Mouse (Mus musculus): ENCODE measurements around the gene Cox16.
A peak's percentile ranks its signal among the peaks of the same experiment; 100 is the strongest.
"Not testable (repeated sequence)": the region's sequence is repeated elsewhere in the genome, so short reads cannot be mapped to it uniquely, and the experiment has no call there.

Gene Cox16

DNA sequence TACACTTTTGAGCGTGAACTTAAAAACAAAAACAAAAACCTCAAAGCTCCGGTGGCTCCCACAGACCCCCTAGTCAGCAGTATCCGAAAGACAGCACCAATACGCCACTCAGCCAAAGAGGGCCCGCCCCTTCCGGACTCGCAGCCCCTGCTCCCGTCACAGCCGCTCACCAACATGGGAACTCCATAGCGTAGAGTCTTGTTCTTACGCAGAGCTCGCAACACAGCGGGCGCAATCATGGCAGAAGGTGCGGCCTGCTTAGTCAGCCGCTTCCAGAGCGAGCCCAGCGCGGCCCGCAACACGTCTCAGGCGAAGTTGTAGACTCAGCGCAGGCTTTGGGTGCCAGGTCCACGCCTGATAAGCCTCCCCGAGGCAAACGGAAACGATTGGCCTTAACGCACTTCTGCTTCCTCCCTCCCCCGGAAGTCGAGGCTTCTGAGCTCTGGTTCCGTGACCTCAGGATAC lies at the start of gene Cox16:
TSS of gene Cox16 (minus strand) at position 401 of the 465 bp plus-strand sequence.
- peak; percentile 96 for DNase-seq (ENCODE audit: low read depth, low spot score)

DNA sequence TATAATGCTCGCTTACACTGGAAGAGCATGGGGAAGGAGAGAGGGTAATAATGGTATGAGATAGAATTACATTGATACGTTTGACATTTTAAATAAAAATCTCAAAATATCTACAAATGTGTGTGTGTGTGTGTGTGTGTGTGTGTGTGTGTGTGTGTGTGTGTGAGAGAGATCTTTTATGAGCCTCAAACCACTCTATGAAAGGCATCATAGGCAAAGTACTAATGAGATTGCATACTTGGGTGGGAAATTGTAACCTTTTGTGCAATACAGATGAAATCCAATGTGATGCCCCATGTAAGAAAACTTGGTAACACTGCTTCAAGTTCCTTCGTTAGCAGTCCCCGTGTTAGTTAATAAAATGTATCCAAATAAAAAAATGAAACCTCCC lies 48.1 kb upstream of the Cox16 start:
- no peak for DNase-seq (ENCODE audit: low read depth, low spot score)

DNA sequence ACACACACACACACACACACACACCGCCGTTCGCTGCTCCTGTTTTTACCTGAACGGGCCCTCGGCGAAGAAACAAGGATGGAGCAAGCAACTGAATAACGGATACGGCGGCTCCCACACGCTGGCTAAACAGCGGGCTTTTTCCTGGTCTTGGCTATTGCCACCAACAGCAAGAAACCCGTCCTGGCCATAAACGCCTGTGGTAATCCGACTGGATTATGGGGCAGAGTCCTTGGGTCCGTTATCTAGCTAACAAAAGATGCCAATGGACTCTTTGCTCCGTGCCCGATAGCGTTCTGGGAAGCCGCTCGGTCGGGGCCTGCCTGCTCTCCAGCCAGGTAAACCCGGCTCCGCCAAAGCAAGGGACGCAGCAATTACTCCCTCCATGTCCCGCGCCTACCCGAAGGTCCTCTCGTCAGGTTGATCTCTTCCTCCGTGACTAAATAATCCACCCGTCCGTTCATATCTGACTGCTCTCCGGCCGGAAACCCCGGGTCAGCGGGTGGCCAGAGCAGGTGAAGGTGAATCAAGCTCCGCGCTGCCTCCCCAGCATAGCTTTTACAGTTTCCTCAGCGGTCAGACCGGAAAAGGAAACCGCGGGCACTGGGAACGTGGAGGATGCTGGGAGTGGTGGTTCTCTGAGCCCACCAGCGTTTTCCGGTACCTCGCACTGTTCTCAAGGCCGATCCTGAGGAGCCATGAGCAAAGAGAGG lies 47.5 kb upstream of the Cox16 start, which contains the start of the genes Gm20498 and Synj2bp:
TSS of gene Gm20498 (minus strand) at position 590 of the 713 bp plus-strand sequence.
TSS of gene Synj2bp (minus strand) at position 596 of the 713 bp plus-strand sequence.
- DNase-seq (ENCODE audit: low read depth, low spot score) = peak; percentile 94

DNA sequence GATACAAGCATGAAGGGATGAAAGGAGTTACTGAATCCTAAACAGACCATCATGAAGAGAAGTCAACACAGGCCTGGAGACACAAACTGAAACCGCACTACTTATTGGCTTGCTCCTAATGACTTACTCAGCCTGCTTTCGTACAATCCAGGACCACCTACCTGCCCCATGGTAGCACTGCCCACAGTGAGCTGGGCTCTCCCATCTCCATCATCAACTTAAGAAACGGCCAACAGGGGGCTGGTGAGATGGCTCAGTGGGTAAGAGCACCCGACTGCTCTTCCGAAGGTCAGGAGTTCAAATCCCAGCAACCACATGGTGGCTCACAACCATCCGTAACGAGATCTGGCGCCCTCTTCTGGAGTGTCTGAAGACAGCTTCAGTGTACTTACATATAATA lies 45.7 kb upstream of the Cox16 start:
- peak; percentile 49 for DNase-seq (ENCODE audit: low read depth, low spot score)

DNA sequence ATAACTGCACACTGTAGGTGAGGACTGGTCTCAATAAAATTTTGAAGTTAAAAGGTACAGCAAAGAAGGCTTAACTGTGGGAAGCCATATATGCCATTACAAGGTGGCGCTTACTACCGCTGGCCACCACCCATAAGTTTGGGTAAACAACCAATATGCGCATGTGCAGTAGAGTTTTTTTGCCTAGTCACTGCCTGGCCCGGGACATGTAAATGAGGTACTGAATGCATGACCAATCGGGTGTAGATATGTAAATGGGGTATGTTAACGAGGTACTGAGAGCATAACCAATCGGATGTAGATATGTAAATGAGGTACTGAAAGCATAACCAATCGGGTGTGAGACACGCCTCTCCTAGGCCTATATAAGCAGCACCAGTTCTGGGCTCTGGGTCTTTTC lies 12.0 kb upstream of the Cox16 start:
- DNase-seq (ENCODE audit: low read depth, low spot score) = not testable (repeated sequence)

DNA sequence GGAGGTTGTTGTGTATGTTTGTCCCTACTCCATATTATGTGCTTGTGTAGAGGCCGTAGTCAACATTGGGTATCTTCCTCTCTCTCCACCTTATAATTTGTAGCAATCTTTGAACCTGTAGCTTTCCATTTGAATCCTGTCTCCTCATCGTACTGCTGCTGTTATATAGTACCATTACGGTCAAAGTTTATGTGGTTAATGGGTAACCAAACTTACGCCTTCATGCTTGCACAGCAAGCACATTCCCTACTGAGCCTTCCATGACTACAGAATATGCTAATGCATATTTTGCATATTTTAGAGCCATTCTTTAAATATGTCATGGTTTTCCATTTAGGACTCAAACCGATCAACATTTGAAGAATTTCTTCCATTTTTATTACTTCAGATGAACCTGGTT lies 5.6 kb upstream of the Cox16 start:
- no peak for DNase-seq (ENCODE audit: low read depth, low spot score)

DNA sequence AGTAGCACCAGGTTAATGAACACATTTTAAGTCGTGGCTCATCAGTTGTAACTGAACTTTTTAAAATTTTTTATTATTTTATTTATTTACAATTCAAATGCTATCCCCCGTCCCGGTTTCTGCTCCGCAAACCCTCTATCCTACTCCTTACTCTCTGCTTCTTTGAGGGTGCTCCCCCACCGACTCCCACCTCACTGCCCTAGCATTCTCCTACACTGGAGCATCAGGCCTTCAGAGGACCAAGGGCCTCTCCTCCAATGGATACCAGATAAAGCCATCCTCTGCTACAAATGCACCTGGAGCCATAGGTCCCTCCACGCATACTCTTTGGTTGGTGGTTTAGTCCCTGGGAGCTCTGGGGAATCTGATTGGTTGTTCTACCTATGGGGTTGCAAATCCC lies 384 bp upstream of the Cox16 start:
- no peak for DNase-seq (ENCODE audit: low read depth, low spot score)

DNA sequence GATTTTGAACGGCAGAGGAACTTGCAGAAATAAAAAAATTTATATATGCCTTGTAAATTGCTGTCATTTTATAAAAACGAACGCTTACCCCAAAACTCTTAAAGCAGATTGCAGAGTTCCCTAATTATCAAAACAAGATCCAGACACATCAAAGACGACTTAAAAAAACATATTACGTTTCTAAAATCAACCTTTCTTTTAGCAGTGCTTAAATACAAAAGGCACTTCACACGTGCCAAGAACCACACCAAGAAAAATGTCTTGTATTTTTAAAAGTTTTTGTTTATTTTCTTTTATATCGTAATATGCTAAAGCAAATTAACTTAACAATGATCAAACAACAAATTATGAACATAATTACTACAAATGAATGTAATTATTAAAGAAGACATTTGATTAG lies 715 bp downstream of the Cox16 start:
- no peak for DNase-seq (ENCODE audit: low read depth, low spot score)

DNA sequence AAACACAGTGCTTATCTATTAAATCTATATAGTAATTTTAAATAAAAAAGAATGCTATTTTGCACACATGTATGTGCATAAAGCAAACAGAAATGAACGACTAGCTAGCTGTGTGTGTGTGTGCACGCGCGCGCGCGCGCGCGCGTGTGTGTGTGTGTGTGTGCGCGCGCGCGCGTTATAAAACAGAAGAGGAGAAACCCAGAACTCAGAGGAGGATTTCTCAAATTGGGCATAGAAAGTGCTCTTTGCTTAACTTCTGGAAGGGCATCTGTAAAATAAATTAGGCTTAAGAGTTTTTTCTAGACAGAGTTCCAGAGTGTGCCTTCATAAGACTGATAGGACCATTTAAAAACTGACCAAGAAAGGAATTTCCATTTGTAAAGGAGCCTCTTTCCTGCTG lies 1.3 kb downstream of the Cox16 start:
- peak; percentile 84 for DNase-seq (ENCODE audit: low read depth, low spot score)

DNA sequence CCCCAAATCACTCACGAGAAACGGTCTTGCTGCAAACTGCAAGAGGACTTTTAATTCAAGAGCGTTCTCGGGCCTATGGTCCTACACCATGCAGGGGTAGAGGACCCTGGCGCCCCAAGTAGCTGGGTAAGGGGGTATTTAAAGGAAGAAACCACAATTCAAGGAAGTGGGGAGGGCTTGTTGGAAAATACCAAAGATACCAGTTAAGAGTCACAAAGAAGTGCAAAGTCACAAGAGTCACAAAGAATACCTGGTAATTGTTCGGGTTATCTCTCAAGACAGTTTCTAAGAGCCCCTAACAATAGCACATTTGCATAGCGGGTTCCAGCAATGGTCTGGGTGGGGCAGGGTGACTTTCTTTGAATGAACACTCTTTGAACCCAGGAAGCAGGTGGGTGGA lies 25.9 kb downstream of the Cox16 start:
- not testable (repeated sequence) for DNase-seq (ENCODE audit: low read depth, low spot score)

DNA sequence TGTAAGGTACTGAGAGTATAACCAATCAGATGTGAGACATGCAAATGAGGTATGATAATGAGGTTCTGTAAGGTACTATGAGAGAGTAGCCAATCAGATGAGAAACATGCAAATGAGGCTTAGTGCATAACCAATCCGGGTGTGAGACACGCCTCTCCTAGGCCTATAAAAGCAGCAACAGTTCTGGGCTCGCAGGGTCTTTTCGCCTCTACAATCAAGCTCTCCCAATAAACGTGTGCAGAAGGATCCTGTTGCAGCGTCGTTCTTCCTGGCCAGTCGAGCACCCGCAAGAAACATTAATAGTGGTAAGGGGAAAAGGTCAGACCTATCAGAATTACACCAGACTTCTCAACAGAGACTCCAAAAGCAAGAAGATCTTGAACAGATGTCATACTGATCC lies 45.9 kb downstream of the Cox16 start:
- not testable (repeated sequence) for DNase-seq (ENCODE audit: low read depth, low spot score)

DNA sequence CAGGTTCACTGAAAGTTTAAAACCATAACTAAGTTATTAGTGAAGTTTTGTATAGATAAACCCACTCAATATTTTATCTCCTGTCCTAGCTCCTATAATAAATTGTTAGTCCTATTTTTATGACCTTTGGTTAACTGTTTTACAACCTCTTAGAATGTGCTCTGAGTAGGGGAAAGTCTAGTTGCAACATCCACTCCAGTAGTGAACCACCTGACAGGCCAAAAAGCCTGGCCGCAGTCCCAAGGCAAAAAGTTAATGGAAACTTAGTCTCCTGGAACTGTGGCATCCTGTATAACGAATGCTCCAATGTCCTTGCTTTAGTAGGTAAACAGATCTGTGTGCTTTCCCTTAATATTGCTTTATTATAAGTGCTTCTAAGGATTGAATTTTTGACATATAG lies 50.1 kb downstream of the Cox16 start:
- DNase-seq (ENCODE audit: low read depth, low spot score) = not testable (repeated sequence)

DNA sequence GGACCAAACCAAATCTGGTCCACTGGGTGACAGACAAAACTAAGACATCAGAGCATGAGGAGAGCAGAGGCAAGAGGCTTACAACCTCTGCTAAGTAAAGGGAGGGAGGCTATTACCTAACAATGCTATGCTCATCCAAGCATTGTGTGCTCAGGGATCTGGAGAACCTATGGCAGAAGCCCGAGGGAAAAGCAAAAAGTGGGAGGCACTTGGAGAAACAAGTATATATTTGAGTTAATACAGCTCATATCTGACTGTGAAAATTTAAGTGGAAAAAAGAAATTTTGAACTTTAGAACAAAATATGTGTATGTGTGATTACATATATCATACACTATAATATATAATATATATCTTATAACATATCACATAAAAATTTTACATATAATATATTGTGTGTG lies 63.1 kb downstream of the Cox16 start, which contains the start of gene Adam4:
TSS of gene Adam4 (minus strand) at position 101 of the 400 bp plus-strand sequence.
- no peak for DNase-seq (ENCODE audit: low read depth, low spot score)

DNA sequence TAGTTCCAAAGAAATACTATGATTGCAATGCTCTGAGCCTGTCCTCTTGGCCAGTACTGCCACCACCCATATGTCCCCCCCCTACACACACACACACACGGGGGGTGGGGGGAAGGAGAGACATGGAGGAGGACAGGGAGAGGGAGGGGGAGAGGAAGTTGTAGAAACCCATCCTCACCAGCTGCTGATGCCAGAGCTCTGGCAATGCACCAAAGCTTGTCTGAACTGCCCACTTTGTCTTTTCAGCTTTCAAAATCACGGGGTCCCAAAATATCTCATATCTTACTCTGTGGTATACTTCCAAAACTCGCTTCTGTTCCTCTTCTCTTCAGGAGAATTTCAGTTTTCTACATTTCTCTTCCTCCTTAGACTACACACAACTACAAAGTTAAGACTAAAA lies 71.7 kb downstream of the Cox16 start:
- no peak for DNase-seq (ENCODE audit: low read depth, low spot score)

DNA sequence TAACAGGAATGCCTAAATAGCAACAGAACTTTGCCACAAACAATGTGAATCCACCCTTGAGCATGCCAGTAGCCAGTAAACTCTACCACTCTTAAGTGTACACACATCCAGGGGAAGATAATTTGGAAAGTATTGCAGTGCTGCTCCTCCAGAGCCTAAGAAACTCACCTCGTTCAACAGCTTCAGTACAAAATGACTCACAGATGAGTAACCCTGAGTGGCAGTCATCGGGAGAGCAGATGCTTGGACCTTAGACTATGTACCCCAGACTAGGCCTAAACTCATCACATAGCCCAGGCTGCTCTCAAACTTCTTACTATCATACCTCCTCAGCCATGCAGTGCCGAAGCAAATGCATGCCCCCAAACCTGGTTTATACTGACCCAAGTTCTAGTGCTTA lies 76.0 kb downstream of the Cox16 start:
- no peak for DNase-seq (ENCODE audit: low read depth, low spot score)

DNA sequence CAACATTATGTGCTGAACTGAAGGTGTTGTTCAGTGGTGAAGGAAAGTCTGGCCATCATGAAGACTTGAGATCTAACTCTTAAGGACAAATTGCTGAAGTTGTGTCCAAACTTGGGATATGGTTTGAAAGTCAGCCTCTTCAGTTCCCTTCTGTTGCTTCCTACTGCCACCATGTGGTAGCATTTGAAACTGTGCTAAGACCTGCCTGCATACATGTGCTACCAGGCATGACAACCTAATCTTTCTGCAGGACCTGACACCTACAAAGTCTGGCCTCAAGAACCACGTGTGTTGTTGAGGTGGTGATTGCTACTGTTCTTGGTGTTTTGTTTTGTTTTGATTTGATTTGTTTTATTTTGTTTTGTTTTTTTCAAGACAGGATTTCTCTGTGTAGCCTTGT lies 82.7 kb downstream of the Cox16 start:
- DNase-seq (ENCODE audit: low read depth, low spot score) = peak; percentile 74

DNA sequence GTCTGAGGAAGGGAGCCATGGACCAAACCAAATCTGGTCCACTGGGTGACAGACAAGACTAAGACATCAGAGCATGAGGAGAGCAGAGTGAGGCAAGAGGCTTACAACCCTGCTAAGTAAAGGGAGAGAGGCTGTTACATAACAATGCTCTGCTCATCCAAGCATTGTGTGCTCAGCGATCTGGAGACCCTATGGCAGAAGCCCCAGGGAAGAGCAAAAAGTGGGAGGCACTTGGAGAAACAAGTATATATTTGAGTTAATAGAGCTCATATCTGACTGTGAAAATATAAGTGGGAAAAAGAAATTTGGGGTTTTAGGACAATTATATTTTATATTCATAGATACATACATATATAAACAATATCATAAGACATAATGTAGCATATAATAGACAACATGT lies 105.6 kb downstream of the Cox16 start, which contains the start of gene Gm4787:
TSS of gene Gm4787 (minus strand) at position 101 of the 400 bp plus-strand sequence.
- not testable (repeated sequence) for DNase-seq (ENCODE audit: low read depth, low spot score)

DNA sequence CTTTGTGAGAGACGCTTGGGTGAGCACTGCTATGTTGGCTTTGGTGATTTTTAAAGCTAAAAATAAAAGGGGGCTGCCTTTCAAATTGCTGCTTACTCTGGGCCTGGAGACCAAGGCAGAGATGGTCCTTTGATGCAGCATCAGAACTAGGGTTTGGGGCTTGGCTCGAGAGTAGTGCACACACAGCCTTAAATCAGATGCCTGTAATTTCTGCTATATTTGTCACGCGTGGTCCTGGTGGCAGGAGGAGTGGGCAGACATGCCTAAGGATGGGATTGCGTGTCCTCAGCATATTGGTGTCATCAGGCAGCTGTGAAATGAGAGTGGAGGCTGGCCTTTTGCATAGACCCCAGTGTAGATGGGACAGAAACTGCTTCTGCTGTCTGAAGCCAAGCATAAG lies 151.1 kb downstream of the Cox16 start:
- no peak for DNase-seq (ENCODE audit: low read depth, low spot score)

DNA sequence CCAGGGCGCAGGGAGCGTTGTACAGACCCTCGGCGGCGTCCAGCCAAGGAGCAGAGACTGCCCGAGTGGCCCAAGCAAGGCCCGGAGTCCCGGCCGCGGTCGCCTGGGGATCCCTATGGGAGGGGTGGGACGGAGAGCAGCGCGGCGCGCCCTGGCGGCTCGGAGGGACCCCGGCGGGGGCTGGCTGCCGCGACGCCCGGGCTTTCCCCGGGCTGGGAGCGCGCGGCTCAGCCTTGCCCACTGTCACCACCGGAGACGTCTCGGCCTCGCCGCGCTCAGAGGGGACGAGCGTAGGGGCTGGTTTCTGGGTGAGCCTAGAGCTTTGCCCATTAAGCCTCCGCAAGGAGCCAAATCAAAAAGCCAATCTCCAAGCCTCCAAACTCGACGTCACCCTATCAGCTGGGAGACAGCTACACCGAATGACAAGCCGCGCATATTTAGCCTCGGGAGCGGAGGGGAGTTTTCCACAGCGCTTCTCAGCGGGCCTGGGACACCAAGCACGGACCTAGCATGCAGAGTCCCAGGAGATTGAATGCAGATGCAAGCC lies 152.0 kb downstream of the Cox16 start, which contains the start of gene Slc8a3:
TSS of gene Slc8a3 (minus strand) at position 306 of the 547 bp plus-strand sequence.
- DNase-seq (ENCODE audit: low read depth, low spot score) = no peak

DNA sequence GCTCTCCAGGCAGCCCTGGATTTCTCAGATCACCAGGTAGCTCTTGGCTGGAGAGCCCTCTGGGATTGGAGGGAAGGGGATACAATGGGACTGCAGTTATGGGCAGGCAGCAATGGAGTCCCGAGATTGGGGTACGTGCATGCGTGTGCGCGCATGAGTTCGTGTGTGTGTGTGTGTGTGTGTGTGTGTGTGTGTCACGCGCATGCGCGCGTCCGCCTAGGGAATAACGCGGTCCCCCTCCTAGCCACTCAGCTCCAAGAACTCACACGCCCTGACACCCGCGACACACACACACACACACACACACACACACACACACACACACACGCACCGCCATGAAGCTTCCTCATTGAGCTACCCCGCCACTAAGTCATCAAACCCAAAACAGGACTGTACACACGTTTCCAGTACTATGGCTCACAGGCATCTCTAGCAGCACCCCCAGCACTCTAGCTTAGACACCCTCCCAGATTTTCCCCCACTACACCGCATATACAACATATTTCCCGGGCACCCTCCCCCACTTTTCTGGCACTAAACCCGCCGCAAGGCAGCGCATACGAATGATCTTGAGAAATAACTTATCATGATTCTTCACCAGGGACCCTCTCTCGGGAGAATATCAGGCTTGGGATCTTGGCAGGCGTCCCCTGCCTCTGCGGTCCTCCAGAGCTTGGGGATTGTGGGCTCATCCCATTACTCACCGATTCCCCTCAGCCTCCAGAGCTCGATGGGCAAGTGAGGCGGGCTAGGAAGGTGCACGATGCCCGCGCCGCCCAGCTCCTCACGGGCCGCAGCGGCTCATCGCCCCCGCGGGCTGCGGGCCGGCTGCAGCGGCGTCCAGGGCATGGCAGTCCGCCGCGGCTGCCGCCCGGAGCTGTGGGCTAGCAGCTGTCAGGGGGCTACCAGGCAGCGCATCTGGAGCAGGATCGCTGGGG lies 152.7 kb downstream of the Cox16 start:
- DNase-seq (ENCODE audit: low read depth, low spot score) = no peak

DNA sequence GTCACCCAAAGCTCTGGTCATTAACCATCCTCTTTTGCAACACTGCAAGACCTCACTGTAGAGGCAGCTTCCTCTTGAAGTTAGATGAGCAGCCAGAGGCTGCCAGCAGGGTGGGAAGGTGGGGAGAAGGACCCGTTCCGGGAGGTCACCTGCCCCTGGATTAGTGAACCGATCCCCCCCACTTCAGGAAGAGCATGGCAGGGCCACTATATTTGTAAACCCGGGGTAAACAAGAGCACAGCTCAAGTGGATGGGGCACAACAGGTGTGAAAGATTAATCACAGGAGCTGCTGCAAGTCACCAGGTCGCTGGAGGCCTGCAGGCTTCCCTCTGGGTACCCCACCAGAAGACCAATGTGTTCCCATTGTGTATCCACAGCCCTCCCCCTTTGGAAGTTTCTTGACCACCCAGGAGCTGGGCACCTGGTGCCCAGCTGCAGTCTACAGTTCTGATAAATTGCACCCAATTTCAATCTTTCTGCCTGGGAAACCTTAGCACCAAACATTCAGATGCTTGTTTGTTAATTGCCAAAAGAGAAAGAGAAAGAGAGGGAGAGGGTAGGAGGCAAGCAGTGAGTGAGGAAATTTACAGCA lies 153.8 kb downstream of the Cox16 start:
- no peak for DNase-seq (ENCODE audit: low read depth, low spot score)

Measured in A20 (cell line).